Mouse (Mus musculus) gastrocnemius, adult 18-20 months (tissue): Measurements from ENCODE around the gene Cartpt. TPM values are rescaled to one million over a fixed set of nuclear protein-coding genes. Genes with fewer than 3 reads are reported as not detected.
"Not testable (repeated sequence)": the region's sequence is repeated elsewhere in the genome, so short reads cannot be mapped to it uniquely, and the experiment has no call there.

Experiments used
- DNase-seq: peaks from one replicate; pipeline ENCODE4 v3.0.0; 2021; ENCODE audit warnings: low spot score
- long read RNA-seq, 2 experiments: library from polyadenylated mRNA; stranded (forward); transcript quantifications; one replicate each; pipeline ENCODE4 v2.0.0; 2021
- total RNA-seq, 2 experiments: library from RNA; stranded (reverse); gene quantifications; 2 replicates each; pipeline ENCODE4 v1.2.3; 2021

Cartpt gene
- total RNA-seq: not detected
- long read RNA-seq, experiment 1: 0 reads
- long read RNA-seq, experiment 2: 0 reads

DNA sequence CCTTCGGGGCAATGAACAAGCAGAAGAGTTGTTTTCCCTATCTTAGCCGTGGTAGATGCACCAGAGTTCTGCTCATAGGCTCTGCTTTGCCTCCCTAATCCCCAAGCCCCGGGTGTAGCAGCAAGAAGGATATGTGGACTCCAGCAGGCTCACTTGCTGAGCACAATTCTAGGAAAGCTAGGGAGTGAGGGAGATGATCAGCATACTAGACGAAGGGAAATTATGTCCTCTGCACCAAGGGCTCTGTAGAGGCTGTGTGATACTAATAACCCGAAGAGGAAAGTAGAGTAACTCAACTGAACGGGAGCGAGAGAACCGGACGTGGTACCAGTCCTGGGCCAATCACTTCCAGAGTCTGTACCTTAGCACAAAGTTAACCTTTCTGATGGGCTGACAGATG lies at the start of gene Cartpt:
TSS of gene Cartpt (minus strand) at position 127 of the 400 bp plus-strand sequence.
- DNase-seq: no peak

GRCm38 (mm10) chr13:99947417-99947816 lies 46.5 kb upstream of the Cartpt start:
- DNase-seq: peak; percentile 7

- DNase-seq: no peak
Measured at GRCm38 (mm10) chr13:99943525-99943924, 42.6 kb upstream of the Cartpt start.

- DNase-seq: no peak
Measured at GRCm38 (mm10) chr13:99940601-99941000, 39.7 kb upstream of the Cartpt start.

- DNase-seq: no peak
Measured at GRCm38 (mm10) chr13:99939320-99939671, 38.4 kb upstream of the Cartpt start.

DNA sequence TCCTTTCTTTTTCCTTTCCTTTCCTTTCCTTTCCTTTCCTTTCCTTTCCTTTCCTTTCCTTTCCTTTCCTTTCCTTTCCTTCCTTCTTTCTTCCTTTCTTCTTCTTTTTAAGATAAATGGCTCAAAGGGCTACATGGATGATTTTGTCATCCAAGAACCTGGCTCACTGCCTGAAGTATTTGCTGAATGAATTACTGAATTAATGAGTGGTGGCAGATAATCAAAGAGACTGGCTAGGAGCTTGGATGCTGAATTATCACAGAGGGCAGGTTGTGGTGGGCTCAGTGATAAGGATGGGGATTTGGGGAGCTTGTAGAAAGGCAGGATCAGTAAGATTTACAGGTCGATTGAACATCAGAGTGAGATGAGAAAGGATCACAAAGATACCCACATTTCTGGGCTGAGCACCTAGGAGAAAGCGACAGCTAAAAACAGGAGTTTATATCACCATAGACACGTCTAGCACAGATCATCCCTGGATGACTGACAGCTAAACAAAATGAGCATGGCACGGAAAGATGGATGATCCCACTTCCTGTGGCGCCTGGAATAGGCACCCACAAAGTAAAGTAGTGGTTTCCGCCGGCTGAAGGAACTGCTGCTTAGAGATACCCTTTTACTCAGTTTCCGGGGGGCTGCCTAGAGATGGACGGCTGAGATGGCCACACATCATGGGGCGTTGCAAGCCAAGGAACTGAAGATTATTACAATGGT lies 37.9 kb upstream of the Cartpt start:
- DNase-seq: no peak

DNA sequence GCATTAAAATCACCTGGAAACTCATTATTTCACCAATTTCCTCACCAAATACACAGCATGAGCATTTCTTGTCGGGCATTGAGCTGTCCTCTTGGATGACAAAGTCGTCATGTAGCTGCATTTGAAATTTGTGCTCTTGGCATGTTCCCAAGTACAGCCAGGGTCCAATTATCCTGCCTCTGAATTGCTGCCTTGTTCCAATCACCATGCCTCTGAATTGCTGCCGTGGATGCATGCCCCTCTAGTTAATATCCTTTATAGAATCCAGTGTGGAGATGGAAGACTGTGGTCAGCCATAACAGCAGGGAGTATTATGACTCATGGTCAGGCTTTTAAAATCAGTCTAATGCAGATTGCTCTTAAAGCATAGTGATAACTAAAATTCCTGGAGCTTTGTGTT lies 36.9 kb upstream of the Cartpt start:
- no peak for DNase-seq

- no peak for DNase-seq
Measured at GRCm38 (mm10) chr13:99932406-99932805, 31.5 kb upstream of the Cartpt start.

- no peak for DNase-seq
Measured at GRCm38 (mm10) chr13:99931502-99931901, 30.6 kb upstream of the Cartpt start.

- no peak for DNase-seq
Measured at GRCm38 (mm10) chr13:99926249-99926648, 25.4 kb upstream of the Cartpt start.

- DNase-seq: no peak
Measured at GRCm38 (mm10) chr13:99915632-99916031, 14.7 kb upstream of the Cartpt start.

- no peak for DNase-seq
Measured at GRCm38 (mm10) chr13:99900557-99900892, 366 bp downstream of the Cartpt start.

- DNase-seq: no peak
Measured at GRCm38 (mm10) chr13:99899670-99900556, 978 bp downstream of the Cartpt start.

GRCm38 (mm10) chr13:99898816-99899215 lies 2.1 kb downstream of the Cartpt start:
- DNase-seq: no peak

DNA sequence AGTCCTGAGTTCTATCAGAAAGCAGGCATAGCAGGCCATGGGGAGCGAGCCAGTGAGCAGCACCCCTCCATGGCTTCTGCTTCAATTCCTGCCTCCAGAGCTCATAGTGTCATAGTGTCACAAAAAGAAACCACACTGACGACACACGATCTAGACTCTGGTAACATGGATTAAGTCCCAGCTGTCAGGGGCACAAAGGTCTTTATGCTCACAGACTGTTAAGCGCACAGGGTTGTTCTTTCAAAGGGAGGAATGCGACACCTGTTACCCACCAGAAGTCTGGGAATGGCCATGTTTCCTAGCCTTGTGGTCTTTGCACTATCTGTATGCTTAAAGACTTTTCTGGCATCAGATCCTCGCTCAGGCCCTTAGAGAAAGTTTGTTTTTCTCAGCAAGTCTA lies 15.3 kb downstream of the Cartpt start:
- DNase-seq: no peak

- DNase-seq: not testable (repeated sequence)
Measured at GRCm38 (mm10) chr13:99881774-99882173, 19.1 kb downstream of the Cartpt start.

GRCm38 (mm10) chr13:99879696-99880095 lies 21.2 kb downstream of the Cartpt start:
- DNase-seq: no peak

DNA sequence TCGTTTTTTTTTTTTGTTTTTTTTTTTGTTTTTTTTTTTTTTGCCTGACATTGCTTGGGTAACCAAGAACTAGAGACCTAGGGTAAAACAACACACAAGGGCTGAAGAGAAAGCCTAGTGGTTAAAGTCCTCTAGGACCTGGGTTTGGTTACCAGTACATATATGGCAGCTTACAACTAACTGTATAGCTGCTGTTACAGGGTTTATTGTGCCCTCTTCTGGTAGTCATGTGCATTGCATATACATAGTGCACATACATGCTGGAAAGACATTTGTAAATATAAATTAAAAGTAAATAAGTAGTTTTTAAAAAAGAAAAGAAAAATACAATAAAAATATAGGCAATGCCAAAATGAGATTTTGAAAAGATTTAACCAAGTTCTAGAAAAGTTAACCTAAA lies 28.8 kb downstream of the Cartpt start:
- no peak for DNase-seq

- no peak for DNase-seq
Measured at GRCm38 (mm10) chr13:99868438-99868837, 32.5 kb downstream of the Cartpt start.

- DNase-seq: no peak
Measured at GRCm38 (mm10) chr13:99864331-99864730, 36.6 kb downstream of the Cartpt start.

DNA sequence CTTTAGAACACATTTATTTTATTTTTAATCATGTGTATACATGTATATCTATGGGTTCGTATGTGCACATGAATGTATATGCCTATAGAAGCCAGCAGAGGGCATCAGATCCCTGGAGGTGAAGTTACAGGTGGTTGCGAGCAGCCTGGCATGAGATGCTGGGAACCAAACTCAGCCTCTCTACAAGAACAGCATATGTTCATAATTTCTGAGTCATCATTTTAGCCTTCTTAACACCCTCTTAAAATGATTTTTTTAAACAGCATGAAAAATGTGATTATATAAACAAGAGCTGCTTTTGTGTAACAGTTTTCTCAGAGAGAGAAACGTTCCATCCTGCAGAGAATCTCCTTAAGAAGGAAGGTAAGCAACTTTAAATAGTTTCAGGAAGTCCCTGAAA lies 40.2 kb downstream of the Cartpt start:
- no peak for DNase-seq

- no peak for DNase-seq
Measured at GRCm38 (mm10) chr13:99859082-99859481, 41.8 kb downstream of the Cartpt start.

- DNase-seq: peak; percentile 7
Measured at GRCm38 (mm10) chr13:99857879-99858278, 43.0 kb downstream of the Cartpt start.
